Mouse (Mus musculus) right cerebral cortex, adult 18-20 months (tissue): Measurements from ENCODE around the gene Rsrp1.
A peak's percentile ranks its signal among the peaks of the same experiment; 100 is the strongest.

Experiments used
- DNase-seq: peaks from one replicate; pipeline ENCODE4 v3.0.0; 2022; ENCODE audit warnings: mixed read lengths

Rsrp1 gene

GRCm38 (mm10) chr4:134922111-134922924, 1.1 kb upstream of the Rsrp1 start:
- no peak for DNase-seq

GRCm38 (mm10) chr4:134922925-134923244, 507 bp upstream of the Rsrp1 start:
- peak; percentile 59 for DNase-seq

GRCm38 (mm10) chr4:134924019-134924741, 788 bp downstream of the Rsrp1 start:
- peak; percentile 64 for DNase-seq

GRCm38 (mm10) chr4:134925206-134925605, 1.8 kb downstream of the Rsrp1 start:
- DNase-seq = no peak

- no peak for DNase-seq
These were observed 4.5 kb downstream of the Rsrp1 start for GRCm38 (mm10) chr4:134927815-134928463.

- no peak for DNase-seq
These were observed 5.1 kb downstream of the Rsrp1 start for GRCm38 (mm10) chr4:134928464-134928836.

- DNase-seq = no peak
These were observed 6.1 kb downstream of the Rsrp1 start for GRCm38 (mm10) chr4:134929536-134929935.

- no peak for DNase-seq
These were observed 6.8 kb downstream of the Rsrp1 start for GRCm38 (mm10) chr4:134930190-134930589.

- peak; percentile 95 for DNase-seq
These were observed 7.5 kb downstream of the Rsrp1 start, which contains the start of gene Syf2 for GRCm38 (mm10) chr4:134930684-134931481. Syf2 (plus strand) TSS chr4:134930898.

- DNase-seq = no peak
These were observed 14.1 kb downstream of the Rsrp1 start for GRCm38 (mm10) chr4:134937240-134938176.

- no peak for DNase-seq
These were observed 16.5 kb downstream of the Rsrp1 start for GRCm38 (mm10) chr4:134939900-134940299.

- peak; percentile 73 for DNase-seq
These were observed 20.6 kb downstream of the Rsrp1 start for GRCm38 (mm10) chr4:134943758-134944538.

- DNase-seq = peak; percentile 75
These were observed 22.8 kb downstream of the Rsrp1 start for GRCm38 (mm10) chr4:134946024-134946744.

GRCm38 (mm10) chr4:134950518-134951091, 27.2 kb downstream of the Rsrp1 start:
- DNase-seq = no peak

GRCm38 (mm10) chr4:134954461-134954860, 31.1 kb downstream of the Rsrp1 start:
- DNase-seq = no peak

GRCm38 (mm10) chr4:134955196-134955595, 31.8 kb downstream of the Rsrp1 start:
- no peak for DNase-seq

GRCm38 (mm10) chr4:134955845-134956244, 32.5 kb downstream of the Rsrp1 start:
- DNase-seq = no peak

- DNase-seq = peak; percentile 33
These were observed 32.9 kb downstream of the Rsrp1 start for GRCm38 (mm10) chr4:134956328-134956727.

- no peak for DNase-seq
These were observed 39.8 kb downstream of the Rsrp1 start for GRCm38 (mm10) chr4:134963021-134963776.
